Mouse (Mus musculus) right cerebral cortex, postnatal 10 days (tissue): ENCODE measurements around the gene Kif1b.

Experiments
- DNase-seq, 2 experiments: peaks; one replicate each; pipeline ENCODE4 v3.0.0; 2021; ENCODE audit warnings: low spot score in 2 of 2

The Kif1b gene

GRCm38 (mm10) chr4:149136982-149137770, 170.3 kb downstream of the Kif1b start, which contains the start of gene Cenps:
TSS of gene Cenps (minus strand) at chr4:149137629.
- peak; percentile 93 to 95 for DNase-seq

GRCm38 (mm10) chr4:149136116-149136850, 171.2 kb downstream of the Kif1b start:
- no peak for DNase-seq

GRCm38 (mm10) chr4:149133395-149133794, 174.1 kb downstream of the Kif1b start:
- DNase-seq: no peak

- no peak for DNase-seq
Observed at GRCm38 (mm10) chr4:149131789-149132565, 175.5 kb downstream of the Kif1b start.

GRCm38 (mm10) chr4:149131021-149131752, 176.3 kb downstream of the Kif1b start:
- no peak for DNase-seq

GRCm38 (mm10) chr4:149128467-149128866, 179.0 kb downstream of the Kif1b start:
- no peak for DNase-seq

GRCm38 (mm10) chr4:149126663-149127062, 180.8 kb downstream of the Kif1b start, which contains the start of gene Cort:
TSS of gene Cort (minus strand) at chr4:149126763.
- DNase-seq: no peak
